Mouse (Mus musculus) cerebellum, adult 9-10 months (tissue): Measurements from ENCODE around the gene Shc3.
A peak's percentile ranks its signal among the peaks of the same experiment; 100 is the strongest.

Experiments used
- DNase-seq: peaks from one replicate; pipeline ENCODE4 v3.0.0; 2022

Gene Shc3

DNA sequence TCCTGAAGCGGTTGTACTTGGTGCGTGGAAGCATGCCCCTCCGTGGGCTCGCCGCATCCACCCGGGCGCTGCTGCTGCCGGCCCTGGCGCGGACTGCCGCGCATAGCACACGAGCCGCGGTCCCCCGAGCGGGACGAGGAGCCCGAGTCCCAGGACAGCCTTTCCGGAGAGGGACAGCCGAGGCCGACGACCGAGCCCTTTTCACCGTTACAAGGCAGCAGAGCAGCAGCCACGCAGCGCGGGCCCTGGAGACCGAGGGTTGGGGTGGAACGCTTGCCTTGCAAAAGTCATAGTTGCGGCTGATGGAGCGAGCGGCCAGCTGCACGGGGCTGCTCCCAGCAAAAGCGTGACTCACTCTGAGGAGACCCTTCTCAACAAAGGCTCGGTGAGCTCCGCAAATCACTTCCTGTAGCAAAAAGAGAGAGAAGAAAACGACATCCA, 1.8 kb downstream of the Shc3 start:
- DNase-seq = no peak

- peak; percentile 8 for DNase-seq
Observed at GRCm38 (mm10) chr13:51567078-51567395, 2.2 kb downstream of the Shc3 start.

GRCm38 (mm10) chr13:51566371-51567077, 2.7 kb downstream of the Shc3 start:
- peak; percentile 14 for DNase-seq

DNA sequence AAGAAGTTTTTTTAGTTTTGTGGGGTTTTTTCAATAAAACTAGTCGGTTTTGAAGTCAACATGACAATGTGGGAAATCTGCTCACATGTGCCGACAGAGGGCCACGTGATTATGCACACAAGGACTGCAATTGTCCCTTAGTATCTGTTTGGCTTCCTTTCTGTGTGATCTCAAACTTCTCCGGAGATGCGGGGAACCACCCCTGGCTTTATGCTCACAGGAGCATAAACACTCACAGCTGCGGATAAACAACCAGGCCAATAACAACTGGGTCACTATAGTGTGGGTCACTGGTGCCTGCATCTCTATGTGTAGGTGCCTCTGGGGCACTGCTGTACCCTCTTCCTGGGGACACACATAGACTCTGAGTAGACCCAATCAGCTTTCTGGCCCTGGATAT, 4.5 kb downstream of the Shc3 start:
- DNase-seq = no peak

DNA sequence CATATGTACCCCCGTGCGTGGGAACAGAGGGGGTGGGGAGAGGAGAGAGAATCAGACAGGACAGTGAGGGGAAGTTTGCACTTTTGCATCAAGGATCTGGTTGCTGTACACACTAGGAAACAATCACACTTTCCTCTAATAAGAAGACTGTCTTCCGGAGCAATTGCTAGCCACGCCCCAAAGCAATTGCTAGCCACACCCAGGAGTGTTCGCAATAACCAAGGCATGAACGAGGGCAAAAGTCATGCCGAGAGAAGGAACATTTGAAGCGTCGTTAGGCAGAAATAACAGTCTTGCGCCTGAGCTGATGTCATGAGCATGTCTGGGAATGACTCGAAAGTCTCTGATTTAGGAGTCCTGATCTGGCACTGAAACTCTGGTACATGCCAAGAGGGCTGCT, 15.9 kb downstream of the Shc3 start:
- no peak for DNase-seq

DNA sequence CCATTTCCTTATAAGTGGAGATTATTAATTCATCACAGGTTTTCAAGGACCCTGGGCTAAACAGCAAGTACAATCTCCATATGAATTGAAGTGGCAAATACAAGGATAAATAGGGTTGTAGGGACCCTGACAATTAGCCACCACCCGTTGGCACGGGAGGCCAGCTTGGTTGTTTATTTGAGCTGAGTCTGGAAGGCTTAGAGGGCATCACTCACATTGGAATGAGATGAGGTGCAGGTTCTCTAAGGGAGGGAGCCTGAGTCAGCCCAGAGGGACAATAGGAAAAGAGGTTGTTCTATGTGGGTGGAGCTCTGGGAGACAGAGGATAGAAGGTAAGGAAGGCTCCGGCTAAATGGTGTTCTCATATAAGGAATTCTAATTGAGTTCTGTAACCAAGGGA, 17.0 kb downstream of the Shc3 start:
- no peak for DNase-seq

DNA sequence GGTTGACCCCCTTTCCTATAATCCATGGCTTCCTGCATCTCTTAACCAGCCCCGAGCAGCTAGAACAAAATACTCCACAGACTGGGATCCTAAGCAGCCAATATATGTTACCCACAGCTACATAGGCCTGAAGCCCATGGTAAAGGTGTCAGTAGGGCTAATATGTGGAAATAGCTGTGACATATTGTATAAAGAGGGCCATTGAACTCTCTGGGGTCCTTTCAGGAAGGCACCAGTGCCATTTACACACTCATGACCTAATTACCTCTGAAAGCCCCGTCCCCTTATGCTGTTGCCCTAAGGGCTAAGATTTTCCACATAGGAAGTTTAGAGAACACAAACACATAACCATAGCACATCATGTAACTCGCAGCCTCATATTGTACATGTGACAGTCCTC, 17.4 kb downstream of the Shc3 start:
- no peak for DNase-seq

DNA sequence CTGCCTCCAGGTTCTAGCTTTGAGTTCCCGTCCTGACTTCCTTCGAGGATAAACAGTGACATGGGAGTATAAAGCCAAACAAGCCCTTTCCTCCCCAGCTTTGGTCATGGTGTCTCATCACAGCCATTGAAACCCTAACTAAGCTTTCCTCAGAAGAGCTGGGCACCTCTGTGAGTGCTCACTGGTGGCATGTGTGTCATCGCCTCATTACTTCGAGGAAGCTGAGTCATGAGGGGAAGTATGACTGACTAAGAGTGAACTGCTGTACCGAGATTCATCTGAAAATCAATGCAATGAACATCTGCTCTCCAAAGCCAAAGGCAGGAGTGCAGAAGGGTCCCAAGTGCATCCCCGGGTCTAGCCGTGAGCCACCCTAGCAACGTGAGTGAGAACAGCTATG, 29.4 kb downstream of the Shc3 start:
- no peak for DNase-seq

- no peak for DNase-seq
Observed at GRCm38 (mm10) chr13:51535326-51535725, 33.9 kb downstream of the Shc3 start.

GRCm38 (mm10) chr13:51526480-51526879, 42.7 kb downstream of the Shc3 start:
- DNase-seq = peak; percentile 5

GRCm38 (mm10) chr13:51524316-51524715, 44.9 kb downstream of the Shc3 start:
- no peak for DNase-seq

DNA sequence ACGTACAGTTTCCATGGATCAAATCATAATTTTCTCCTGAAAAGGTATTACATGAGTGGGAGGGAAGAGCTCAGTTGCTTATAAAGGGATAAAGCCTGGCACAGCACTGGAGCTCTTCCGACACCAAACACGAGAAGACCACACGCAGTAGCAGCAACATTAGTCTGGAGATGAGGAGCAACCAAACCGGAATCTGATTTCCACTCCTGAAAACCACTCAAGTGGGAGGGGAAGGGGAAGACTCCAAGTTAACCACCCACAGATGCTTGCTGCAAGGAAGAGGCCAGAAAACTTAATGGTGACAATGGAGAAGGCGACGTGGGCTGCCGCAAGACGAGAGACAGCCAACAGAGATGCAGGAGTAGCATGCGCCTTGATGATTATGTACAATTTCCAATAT, 45.9 kb downstream of the Shc3 start:
- no peak for DNase-seq

GRCm38 (mm10) chr13:51518880-51519279, 50.3 kb downstream of the Shc3 start:
- DNase-seq = no peak

DNA sequence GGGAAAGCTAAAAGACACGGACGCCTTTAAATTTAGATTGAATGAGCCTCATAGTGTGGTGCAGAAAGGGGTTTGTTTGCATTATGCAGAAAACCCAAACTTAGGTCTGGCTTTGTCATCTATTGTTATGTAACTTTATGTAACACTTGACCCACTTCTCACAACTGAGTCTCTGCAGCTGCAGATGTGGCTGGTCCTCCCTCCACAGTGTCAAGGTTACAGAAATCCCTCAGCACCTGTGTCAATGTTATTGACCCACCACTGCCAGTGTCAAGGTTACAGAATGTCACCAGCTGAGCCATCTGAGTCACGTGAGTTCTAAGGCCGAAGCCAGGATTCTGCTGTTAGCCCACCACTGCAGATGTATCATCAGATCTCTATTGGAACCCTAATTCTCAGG, 51.3 kb downstream of the Shc3 start:
- DNase-seq = no peak

DNA sequence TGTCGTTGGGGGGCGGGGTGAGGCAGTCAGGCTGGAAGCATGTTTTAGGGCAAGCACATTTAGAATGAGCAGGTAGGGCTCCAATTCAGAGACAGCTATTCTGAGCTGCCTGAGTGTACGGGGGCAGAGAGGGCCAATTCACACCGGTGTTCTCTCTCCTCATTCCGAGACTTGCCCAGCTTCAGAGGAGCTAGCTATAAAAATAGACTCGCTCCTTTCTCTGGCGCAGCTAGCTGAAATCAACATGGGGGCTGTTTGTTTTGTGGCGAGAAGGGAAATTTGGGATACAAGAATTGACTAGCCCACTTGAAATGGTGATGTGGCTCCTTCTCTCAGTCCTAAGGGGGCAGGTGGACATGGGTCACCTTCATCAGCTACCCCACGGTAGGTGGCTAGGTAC, 60.4 kb downstream of the Shc3 start:
- no peak for DNase-seq

GRCm38 (mm10) chr13:51505711-51506110, 63.5 kb downstream of the Shc3 start:
- no peak for DNase-seq

GRCm38 (mm10) chr13:51499769-51500168, 69.5 kb downstream of the Shc3 start:
- peak; percentile 11 for DNase-seq

- DNase-seq = no peak
Observed at GRCm38 (mm10) chr13:51493676-51494075, 75.5 kb downstream of the Shc3 start.

DNA sequence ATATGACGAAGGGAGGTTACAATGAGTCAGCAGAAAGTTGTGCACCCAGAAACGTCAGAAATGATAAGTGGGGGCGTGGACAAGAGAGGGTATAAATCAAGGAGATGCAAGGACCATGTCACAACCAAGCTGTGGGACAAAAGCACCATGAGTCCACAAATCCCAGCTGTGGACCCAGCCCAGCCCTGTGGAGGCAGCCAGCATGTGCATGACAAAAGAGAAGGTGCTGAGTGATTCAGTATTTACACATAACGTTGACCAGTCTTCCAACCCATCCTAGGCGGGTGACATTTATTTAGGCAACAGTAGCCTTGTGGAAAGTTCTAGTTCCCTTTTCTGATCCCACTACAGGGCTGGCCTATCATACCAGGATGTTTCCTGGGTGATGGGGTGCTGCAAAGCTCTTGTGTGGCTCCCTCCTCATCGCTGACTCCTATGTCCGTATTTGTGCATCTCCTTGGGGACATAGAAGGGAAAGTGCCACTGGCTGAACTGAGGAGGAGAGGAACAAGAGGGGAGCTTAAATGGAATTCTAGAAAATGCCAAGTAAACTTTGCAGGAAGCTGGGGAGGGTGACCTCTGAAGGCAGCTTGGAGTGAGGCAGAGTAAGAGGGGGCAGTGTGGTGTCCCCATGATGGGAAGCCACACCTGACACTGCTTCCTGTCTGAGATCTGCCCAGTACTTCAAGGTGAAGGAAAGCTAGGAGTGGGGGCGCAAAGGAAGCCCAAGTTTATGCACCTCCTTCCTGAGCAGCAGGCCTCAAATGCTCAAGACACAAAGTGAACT, 77.4 kb downstream of the Shc3 start:
- DNase-seq = no peak

DNA sequence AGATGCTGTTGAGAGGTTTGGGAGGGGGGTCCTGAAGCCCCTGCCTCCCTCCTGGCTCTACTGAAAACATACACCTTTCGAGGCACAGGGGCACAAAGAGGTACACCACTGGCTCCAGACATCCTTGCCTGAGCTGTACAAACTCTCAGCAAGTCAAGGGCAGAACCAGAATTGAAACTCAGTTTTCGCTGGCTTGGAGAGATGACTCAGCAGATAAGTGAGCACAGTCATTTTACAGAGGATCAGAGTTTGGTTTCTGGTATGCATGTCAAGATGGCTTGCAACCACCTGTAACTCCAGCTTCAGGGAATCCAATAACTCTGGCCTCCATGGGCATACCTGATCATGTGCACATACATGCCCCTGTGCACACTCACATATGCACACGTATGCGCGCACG, 79.0 kb downstream of the Shc3 start:
- no peak for DNase-seq

GRCm38 (mm10) chr13:51488945-51489344, 80.3 kb downstream of the Shc3 start:
- no peak for DNase-seq

DNA sequence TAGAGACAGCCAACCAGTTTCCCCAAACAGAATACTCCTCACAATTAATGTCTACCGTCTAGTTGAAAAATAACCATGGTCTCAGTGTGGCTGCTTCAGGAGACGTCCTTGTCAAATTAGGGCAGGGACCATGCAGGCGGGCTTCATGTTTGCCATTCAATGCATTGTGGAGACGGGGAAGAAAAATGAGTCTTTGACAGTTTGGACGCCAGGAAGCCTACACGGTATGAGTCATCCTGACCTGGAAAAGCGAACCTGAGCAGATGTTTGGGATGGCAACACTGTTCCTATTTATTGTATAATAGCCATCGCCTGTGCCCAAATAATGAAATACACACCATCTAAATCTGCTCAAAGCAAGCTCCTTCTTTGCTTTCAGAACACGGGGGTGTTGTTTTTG, 83.9 kb downstream of the Shc3 start:
- DNase-seq = no peak

DNA sequence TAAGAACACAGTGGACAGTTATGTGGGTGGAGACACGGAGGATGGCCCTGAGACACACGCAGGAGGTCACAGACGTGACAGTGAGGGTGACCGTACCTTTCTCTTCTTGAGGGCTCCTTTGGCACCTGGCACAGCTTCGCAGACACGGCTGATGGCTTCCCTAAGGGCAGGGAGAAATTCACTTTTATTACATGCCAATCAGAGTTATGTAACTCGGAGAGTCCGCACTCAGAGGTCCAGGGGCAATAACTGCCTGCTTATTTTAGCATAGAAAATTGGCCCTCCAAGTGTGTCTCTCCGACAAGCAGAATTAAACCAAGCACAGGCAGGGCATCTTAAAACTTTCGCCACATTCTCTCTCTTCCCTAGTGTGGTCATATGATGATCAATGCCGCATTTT, 86.4 kb downstream of the Shc3 start:
- no peak for DNase-seq

DNA sequence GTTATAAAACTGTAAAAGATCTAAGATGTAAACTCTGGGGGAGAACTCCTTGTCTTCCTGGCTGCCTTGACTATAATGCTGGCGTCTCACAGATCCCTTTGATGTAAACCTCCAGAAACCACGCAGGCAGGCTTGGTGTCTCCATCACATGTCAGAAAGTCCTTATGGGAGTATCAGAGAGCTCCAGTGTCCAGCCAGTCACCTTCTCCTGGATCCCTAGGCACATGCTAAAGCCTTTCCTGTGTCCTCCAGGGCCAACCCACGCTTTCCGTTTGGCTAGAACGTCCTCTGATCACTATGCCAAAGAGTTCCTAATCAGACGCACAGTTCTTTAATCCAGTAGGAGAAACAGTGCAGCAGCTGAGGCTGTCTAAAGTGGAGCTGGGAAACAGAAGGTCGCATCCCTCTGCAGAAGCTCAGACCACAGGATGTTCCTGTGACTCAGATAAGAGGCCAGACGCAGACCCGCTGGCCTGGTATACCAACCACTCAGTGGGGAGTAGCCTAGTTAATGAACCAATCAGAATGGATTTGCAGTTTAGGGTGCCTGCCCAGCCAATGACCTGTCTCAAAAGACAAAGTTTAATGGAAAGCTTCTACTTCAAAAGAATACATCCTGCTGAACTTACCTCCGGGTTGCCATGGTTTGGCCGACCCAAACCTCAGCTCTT, 88.7 kb downstream of the Shc3 start:
- no peak for DNase-seq
